Mouse (Mus musculus) myocyte (in vitro differentiated cells): Measurements from ENCODE around the gene Jpt2.
"Not testable (repeated sequence)": the region's sequence is repeated elsewhere in the genome, so short reads cannot be mapped to it uniquely, and the experiment has no call there.

ENCODE experiments used
- CEBPB ChIP-seq: IDR thresholded peaks from 2 replicates; pipeline ENCODE4 v1.6.1; 2011; ENCODE audit warnings: mild to moderate bottlenecking, moderate library complexity; ENCODE audit not compliant: poor library complexity, insufficient read depth, severe bottlenecking
- E2F4 ChIP-seq: IDR thresholded peaks from one replicate; pipeline ENCODE4 v1.6.1; 2011; ENCODE audit warnings: mild to moderate bottlenecking, control low read depth, moderate library complexity; ENCODE audit not compliant: insufficient read depth
- MAX ChIP-seq: IDR thresholded peaks from one replicate; pipeline ENCODE4 v1.6.1; 2011; ENCODE audit warnings: low read depth, mild to moderate bottlenecking, control low read depth
- MYOD1 ChIP-seq, 3 experiments: IDR thresholded peaks; one replicate each; pipeline ENCODE4 v1.6.1; 2011; ENCODE audit warnings: control low read depth in 2 of 3, low read depth in 2 of 3, mild to moderate bottlenecking in 2 of 3, moderate library complexity in 1 of 3; ENCODE audit not compliant: insufficient read length in 2 of 3, control insufficient read depth in 1 of 3
- MYOG ChIP-seq, 3 experiments: IDR thresholded peaks; one replicate each; pipeline ENCODE4 v1.6.1; 2011; ENCODE audit warnings: control low read depth in 2 of 3, low read depth in 2 of 3, mild to moderate bottlenecking in 2 of 3; ENCODE audit not compliant: insufficient read length in 2 of 3, control insufficient read depth in 1 of 3, insufficient read depth in 1 of 3
- POLR2A ChIP-seq: IDR thresholded peaks from one replicate; pipeline ENCODE4 v1.6.1; 2011; ENCODE audit warnings: low read depth, mild to moderate bottlenecking, control low read depth, moderate library complexity; ENCODE audit not compliant: insufficient read length
- POLR2AphosphoS2 ChIP-seq: IDR thresholded peaks from one replicate; pipeline ENCODE4 v1.6.1; 2011; ENCODE audit warnings: low read depth, control low read depth; ENCODE audit not compliant: insufficient read length
- REST ChIP-seq: IDR thresholded peaks from one replicate; pipeline ENCODE4 v1.6.1; 2011; ENCODE audit warnings: mild to moderate bottlenecking, control low read depth, moderate library complexity; ENCODE audit not compliant: insufficient read depth, insufficient read length
- SRF ChIP-seq: IDR thresholded peaks from one replicate; pipeline ENCODE4 v1.6.1; 2011; ENCODE audit warnings: low read depth; ENCODE audit not compliant: control insufficient read depth, insufficient read length
- TCF12 ChIP-seq: IDR thresholded peaks from one replicate; pipeline ENCODE4 v1.6.1; 2011; ENCODE audit warnings: mild to moderate bottlenecking, control low read depth; ENCODE audit not compliant: poor library complexity, insufficient read depth, severe bottlenecking
- TCF3 ChIP-seq: IDR thresholded peaks from one replicate; pipeline ENCODE4 v1.6.1; 2011; ENCODE audit warnings: low read depth, control low read depth; ENCODE audit not compliant: insufficient read length
- USF1 ChIP-seq: IDR thresholded peaks from one replicate; pipeline ENCODE4 v1.6.1; 2011; ENCODE audit warnings: low read depth, mild to moderate bottlenecking, control low read depth, moderate library complexity

DNA sequence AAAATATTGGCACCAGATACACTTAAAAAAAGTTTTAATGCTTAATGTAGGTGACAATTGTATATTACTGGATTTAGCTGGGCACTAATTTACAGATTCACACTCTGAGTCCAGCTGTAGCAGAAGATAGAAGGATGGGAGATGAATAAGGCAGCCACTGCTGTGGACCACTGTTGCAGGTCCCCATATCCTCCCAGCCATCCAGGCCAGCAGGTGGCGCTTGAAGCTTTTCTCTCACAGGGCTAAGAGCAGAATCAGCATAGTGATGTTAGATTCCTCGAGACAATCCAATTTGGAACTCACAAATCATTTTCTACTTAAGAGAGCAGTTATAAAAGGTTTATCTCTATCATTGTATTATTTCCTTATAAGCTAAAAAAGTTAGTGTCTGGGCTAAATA is 18.0 kb downstream of the Jpt2 start:
- not testable (repeated sequence) for TF ChIP-seq USF1; TCF12; POLR2A; POLR2AphosphoS2; SRF; MAX; E2F4; REST; TCF3; CEBPB; MYOG (IDR thresholded peaks at IDR 0.05; ENCODE audit: control insufficient read depth in 1 of 3, insufficient read depth in 1 of 3, insufficient read length in 2 of 3, low read depth in 2 of 3); MYOD1 (IDR thresholded peaks at IDR 0.05; ENCODE audit: control insufficient read depth in 1 of 3, insufficient read length in 2 of 3, low read depth in 2 of 3)
